Mouse (Mus musculus) megakaryocyte, embryonic 14.5 days (primary cell): Measurements from ENCODE around the gene Fibcd1.

ENCODE experiments used
- FLI1 ChIP-seq: IDR thresholded peaks from 2 replicates; pipeline ENCODE4 v1.6.1; 2012; ENCODE audit warnings: low read length, inconsistent platforms, mixed read lengths
- GATA1 ChIP-seq: IDR thresholded peaks from 3 replicates; pipeline ENCODE4 v1.6.1; 2012; ENCODE audit warnings: mixed read lengths, low read length, inconsistent platforms, borderline replicate concordance

DNA sequence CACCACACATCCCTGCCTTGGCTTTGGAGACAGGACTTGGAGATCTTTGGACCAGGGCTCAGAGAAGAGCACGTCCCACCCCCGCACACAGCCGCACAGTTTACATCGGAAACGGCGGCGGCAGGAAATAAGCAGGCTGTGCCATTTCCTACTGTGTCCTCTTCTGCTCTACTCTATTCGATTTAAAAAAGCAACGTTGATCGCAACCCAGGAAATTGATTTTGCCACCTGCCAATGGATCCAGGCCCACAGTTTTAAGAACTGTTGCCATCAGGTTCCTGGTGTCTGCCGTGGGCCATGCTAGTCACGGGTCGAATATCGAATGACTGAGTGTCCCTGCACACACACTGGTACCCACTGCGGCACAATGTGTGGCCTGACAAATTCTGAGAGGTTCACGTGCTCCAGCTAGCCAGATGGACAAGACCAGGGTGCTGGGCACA is 20.3 kb downstream of the Fibcd1 start:
- TF ChIP-seq FLI1 (no peak), GATA1 (no peak)
